Mouse (Mus musculus): ENCODE measurements around the gene Trim11. TPM values are rescaled to one million over a fixed set of nuclear protein-coding genes. Genes with fewer than 3 reads are reported as not detected.

The Trim11 gene
- polyA plus RNA-seq, 1 experiment: not detected

- Histone ChIP-seq H3K27ac (ENCODE audit: insufficient read depth, low read depth, low read length) (peak within 1 kb of the TSS; percentile 100), H3K4me1 (ENCODE audit: control insufficient read depth, insufficient read depth, low read length) (peaks cover 17% of the 10 kb centered on the region), H3K4me3 (ENCODE audit: insufficient read depth, low read depth, low read length) (peak within 1 kb of the TSS; percentile 90)
- TF ChIP-seq POLR2A (IDR thresholded peaks at IDR 0.05; ENCODE audit: insufficient read depth, low read depth, low read length): peak; percentile 50; the same call in 1 of the 2 replicates
- TF ChIP-seq CTCF (IDR thresholded peaks at IDR 0.05; ENCODE audit: insufficient read depth, low read depth, low read length): peak; percentile 58
- WGBS: under 1% methylated on average over 49 of the region's 49 CpGs
Observed at GRCm38 (mm10) chr11:58954420-58955142, 23.3 kb upstream of the Trim11 start, which contains the start of the genes Hist3h2a and Trim17. Gene Hist3h2a (plus strand): TSS chr11:58954685. Gene Trim17 (plus strand): TSS chr11:58954685.

DNA sequence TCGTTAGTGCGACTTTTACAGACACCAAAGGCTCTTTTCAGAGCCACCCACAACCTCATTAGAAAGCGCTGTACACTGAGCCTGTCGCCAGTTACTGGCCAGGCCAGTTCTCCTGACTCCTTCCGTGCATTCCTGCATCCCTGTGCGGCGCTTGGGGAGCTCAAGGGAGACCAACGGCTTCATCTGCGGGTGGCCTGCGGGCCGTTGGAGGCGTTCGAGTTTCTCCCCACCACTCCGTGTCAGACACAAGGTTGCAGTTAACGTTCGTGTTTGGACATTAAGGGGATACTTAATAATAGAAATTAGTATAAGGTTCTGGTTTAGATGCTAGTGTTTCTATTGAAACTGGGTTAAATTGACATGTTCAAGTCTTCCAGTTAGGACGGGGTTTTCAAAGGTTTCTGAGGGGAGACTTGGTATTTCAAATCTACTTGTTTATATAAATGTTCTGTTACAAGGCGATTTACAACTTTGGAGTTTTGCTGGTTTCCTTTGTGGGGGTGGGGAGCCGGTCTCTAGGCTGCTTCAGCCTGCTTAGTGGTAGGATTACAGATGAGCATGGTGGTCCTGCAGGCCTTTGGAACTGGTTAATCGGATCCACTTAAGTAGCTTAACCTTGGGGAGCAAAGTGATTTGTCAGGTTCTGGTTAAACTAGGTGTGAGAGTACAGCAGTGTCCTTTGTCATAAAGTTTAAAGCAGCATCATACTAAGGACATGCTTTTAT lies 22.6 kb upstream of the Trim11 start:
- under 1% methylated on average over 20 of the region's 20 CpGs for WGBS
- no peak for TF ChIP-seq POLR2A (IDR thresholded peaks at IDR 0.05; ENCODE audit: insufficient read depth, low read depth, low read length)
- no peak for TF ChIP-seq CTCF (IDR thresholded peaks at IDR 0.05; ENCODE audit: insufficient read depth, low read depth, low read length)
- H3K4me1 ChIP-seq (ENCODE audit: control insufficient read depth, insufficient read depth, low read length): peaks cover 20% of the 10 kb centered on the region

DNA sequence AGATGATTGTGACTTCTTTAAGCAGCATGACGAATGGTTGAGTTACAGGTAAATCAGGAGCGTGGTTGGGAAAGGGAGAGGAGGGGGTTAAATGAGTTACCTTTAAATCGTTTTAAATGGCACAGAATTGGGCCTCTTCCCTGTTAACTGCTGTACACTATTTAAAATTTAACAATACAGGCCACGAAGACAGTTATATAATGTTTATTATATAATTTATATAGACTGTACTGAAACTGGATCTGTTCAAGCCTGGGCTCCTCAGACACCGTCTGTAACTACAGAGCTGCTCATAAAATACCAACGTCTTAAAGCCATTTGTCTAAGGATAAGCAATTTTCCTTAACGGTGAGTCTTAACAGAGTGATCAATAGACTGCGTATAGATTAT lies 22.0 kb upstream of the Trim11 start:
- WGBS: 5% methylated on average over 8 of the region's 8 CpGs
- H3K4me1 ChIP-seq (ENCODE audit: control insufficient read depth, insufficient read depth, low read length): peaks cover 20% of the 10 kb centered on the region

More for the DNA sequence above, 22.6 kb upstream of the Trim11 start:
- H3K27ac ChIP-seq (ENCODE audit: insufficient read depth, low read depth, low read length): peak overlapping the region; percentile 100
- peak overlapping the region; percentile 90 for H3K4me3 ChIP-seq (ENCODE audit: insufficient read depth, low read depth, low read length)

DNA sequence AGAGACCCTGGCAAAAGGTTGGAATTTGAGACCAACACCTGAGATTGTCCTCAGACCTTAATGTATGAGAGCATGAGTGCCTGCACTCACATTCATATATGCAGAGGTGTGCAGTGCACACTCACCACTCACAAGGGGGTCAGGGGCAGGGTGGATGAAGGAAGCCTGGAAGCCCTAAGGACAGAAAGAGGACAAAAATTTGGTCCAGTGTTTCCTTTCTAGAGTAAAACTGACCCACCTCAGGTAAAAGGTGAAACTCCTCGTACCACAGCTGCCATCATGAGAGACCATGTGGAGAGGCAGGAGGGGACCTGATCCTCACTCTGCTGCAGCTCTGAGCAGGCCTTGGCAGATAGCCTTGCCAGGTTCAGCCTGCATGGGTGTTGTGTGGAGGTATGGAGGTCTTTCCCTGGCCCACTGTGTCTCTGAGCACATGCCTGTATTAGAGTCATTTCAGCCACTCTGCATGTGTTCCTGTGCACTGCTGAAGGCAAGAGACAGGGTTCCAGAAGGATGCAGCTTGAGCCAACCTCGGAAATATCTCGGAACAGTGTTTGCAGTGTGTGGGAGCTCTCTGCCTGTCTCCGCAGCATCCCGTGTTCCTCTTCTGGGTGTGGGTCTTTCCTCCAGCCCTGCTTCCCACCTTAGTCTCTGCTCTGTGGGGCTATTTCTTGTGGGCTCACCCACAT lies 20.5 kb upstream of the Trim11 start:
- Histone ChIP-seq H3K4me1 (ENCODE audit: control insufficient read depth, insufficient read depth, low read length) (peaks cover 18% of the 10 kb centered on the region), H3K27ac (ENCODE audit: insufficient read depth, low read depth, low read length) (peak overlapping the region; percentile 16; the same call in 1 of the 2 replicates)

More for the DNA sequence above, 22.0 kb upstream of the Trim11 start:
- H3K27ac ChIP-seq (ENCODE audit: insufficient read depth, low read depth, low read length): no peak overlapping the region
- peak overlapping the region; percentile 90; the same call in 1 of the 2 replicates for H3K4me3 ChIP-seq (ENCODE audit: insufficient read depth, low read depth, low read length)
- TF ChIP-seq CTCF (IDR thresholded peaks at IDR 0.05; ENCODE audit: insufficient read depth, low read depth, low read length) (no peak), POLR2A (IDR thresholded peaks at IDR 0.05; ENCODE audit: insufficient read depth, low read depth, low read length) (no peak)

GRCm38 (mm10) chr11:58958536-58958935 lies 19.4 kb upstream of the Trim11 start:
- Histone ChIP-seq H3K27ac (ENCODE audit: insufficient read depth, low read depth, low read length) (no peak overlapping the region), H3K4me1 (ENCODE audit: control insufficient read depth, insufficient read depth, low read length) (peaks cover 19% of the 10 kb centered on the region), H3K4me3 (ENCODE audit: insufficient read depth, low read depth, low read length) (peak overlapping the region; percentile 2; the same call in 1 of the 2 replicates)
- 78% methylated on average over 6 of the region's 6 CpGs for WGBS
- TF ChIP-seq CTCF (IDR thresholded peaks at IDR 0.05; ENCODE audit: insufficient read depth, low read depth, low read length) (no peak), POLR2A (IDR thresholded peaks at IDR 0.05; ENCODE audit: insufficient read depth, low read depth, low read length) (no peak)

More for the DNA sequence above, 20.5 kb upstream of the Trim11 start:
- peak overlapping the region; percentile 44 for H3K4me3 ChIP-seq (ENCODE audit: insufficient read depth, low read depth, low read length)
- no peak for TF ChIP-seq POLR2A (IDR thresholded peaks at IDR 0.05; ENCODE audit: insufficient read depth, low read depth, low read length)
- no peak for TF ChIP-seq CTCF (IDR thresholded peaks at IDR 0.05; ENCODE audit: insufficient read depth, low read depth, low read length)
- WGBS: 22% methylated on average over 5 of the region's 5 CpGs

DNA sequence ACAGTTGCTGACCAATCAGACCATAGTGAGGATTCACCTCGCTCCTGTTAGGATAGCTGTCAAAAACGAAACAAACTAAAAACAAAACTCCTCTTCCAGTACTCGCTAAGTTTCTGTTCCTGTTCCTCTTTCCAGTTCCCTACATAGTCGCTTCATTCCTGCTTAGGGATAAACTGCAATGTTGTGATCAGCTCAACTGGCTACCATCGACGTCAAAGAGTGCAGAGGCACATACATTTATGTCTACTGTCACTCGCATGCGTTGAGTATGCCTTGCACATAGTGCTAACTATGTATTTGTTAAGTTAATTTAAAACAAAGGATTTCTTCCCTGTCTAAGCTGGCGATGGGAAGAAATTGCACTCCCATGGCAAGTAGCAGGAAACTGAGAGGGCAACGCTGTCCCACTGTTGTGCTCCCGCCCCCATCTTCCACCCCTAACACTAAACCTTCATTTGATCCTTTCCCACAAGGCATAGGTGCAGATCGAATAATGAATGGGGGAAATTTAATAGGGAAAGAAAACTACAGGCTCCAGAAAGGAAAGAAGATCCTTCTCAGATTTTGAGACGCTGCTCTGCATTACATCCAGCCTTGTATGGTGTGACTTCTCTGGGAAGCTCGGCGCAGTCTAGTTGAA lies 18.6 kb upstream of the Trim11 start:
- peak overlapping the region; percentile 47; the same call in 1 of the 2 replicates for H3K27ac ChIP-seq (ENCODE audit: insufficient read depth, low read depth, low read length)
- no peak for TF ChIP-seq POLR2A (IDR thresholded peaks at IDR 0.05; ENCODE audit: insufficient read depth, low read depth, low read length)
- no peak for TF ChIP-seq CTCF (IDR thresholded peaks at IDR 0.05; ENCODE audit: insufficient read depth, low read depth, low read length)
- 13% methylated on average over 15 of the region's 15 CpGs for WGBS
- peaks cover 19% of the 10 kb centered on the region for H3K4me1 ChIP-seq (ENCODE audit: control insufficient read depth, insufficient read depth, low read length)
- H3K4me3 ChIP-seq (ENCODE audit: insufficient read depth, low read depth, low read length): peak overlapping the region; percentile 75; the same call in 1 of the 2 replicates

- 2% methylated on average over 40 of the region's 40 CpGs for WGBS
- TF ChIP-seq CTCF (IDR thresholded peaks at IDR 0.05; ENCODE audit: insufficient read depth, low read depth, low read length) (no peak), POLR2A (IDR thresholded peaks at IDR 0.05; ENCODE audit: insufficient read depth, low read depth, low read length) (0 out of 2 replicates have a peak, but pooled peaks have one; percentile 17)
- peak overlapping the region; percentile 75 for H3K4me3 ChIP-seq (ENCODE audit: insufficient read depth, low read depth, low read length)
- peaks cover 19% of the 10 kb centered on the region for H3K4me1 ChIP-seq (ENCODE audit: control insufficient read depth, insufficient read depth, low read length)
- peak overlapping the region; percentile 47; the same call in 1 of the 2 replicates for H3K27ac ChIP-seq (ENCODE audit: insufficient read depth, low read depth, low read length)
Observed at GRCm38 (mm10) chr11:58959921-58960465, 17.9 kb upstream of the Trim11 start.

Measured in olfactory bulb, adult 2 months (tissue).